Mouse (Mus musculus) forelimb bud, embryonic 11.5 days (tissue): ENCODE data around the gene Trappc6a.

Experiments
- DNase-seq: peaks from one replicate; pipeline ENCODE4 v3.0.0-alpha.2; 2012; ENCODE audit warnings: low read depth, low spot score

Gene Trappc6a

GRCm38 (mm10) chr7:19561431-19561764, 53.2 kb downstream of the Trappc6a start:
- DNase-seq, result no peak

DNA sequence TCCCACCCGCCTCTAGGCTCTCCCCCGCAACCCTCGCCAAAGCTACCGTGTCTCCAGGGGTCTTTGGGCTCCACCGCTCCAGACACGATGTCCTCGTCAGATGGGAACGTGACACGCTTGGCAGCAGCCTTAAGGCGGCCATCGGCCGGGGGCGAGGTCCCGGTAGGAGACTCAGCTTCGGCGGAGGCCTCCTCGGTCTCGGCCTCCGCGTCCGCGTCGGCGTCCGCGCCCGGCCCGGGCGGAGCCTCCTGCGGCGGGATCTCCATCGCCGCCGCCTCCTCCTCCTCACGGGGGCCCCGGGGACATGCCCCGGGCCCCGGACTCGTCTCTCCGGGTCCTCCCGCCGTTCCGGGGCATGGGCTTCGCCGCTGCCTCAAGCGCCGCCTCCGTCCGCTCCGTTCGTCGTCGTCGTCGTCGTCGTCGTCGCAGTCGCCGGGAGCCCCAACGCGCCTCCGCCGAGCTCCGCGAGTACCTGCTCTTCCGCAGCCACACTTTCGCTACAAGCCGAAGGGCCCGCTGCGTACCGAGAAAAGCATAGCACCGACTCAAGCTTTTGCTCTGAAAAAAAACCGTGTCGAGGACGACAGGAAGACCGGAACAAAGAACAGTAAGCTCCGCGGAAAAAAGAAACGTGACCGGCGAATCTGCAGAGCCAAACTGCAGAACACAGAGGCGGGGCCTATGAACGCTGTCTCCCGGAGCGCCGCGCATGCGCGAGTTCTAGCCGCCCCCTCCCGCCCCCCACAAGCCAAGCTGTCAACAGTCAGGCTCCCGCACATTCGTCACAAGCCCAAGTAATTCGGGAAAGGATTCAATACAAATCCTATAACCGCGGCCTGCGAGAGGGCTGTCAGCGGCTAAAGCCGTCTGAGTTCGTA, 53.8 kb downstream of the Trappc6a start:
- DNase-seq, result peak; percentile 95

DNA sequence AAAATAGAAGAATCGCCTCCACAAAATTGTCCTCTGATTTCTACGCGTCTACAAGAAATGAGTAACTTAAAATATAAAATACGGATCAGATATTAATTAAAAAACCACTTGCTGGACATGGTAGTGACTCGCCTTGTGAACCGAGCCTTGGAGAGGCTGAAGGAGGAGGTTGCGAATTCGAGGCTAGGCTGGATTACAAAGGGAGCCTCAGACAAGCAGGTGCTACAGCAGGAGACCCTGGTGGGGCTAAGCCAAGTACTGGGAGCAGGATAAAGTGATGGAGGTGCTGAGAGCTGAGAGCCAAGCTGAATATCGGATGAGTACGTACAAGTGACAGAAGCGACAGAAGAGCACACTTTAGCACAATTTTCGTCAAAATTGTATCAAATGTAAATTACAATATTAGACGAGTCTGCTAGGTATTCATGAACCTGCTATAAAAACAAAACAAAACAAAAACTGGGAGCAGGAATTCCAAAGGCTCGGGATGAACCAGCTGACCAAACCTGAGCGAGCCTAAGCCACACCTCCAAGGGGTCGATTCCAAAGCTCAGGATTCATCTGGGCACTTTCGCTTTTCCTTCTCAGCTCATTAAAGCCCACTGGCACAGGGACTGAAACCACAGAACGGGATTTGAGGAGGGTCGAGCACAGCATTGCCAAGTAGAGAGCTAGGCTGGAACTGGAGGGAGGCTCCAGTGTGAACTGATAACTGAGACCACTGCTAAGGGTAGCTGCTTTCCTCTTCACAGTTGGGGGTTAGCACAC, 54.6 kb downstream of the Trappc6a start, which contains the start of gene Ppp1r37:
Gene Ppp1r37, minus strand, starts transcription at position 434 of the 768 bp plus-strand sequence.
- no peak for DNase-seq

DNA sequence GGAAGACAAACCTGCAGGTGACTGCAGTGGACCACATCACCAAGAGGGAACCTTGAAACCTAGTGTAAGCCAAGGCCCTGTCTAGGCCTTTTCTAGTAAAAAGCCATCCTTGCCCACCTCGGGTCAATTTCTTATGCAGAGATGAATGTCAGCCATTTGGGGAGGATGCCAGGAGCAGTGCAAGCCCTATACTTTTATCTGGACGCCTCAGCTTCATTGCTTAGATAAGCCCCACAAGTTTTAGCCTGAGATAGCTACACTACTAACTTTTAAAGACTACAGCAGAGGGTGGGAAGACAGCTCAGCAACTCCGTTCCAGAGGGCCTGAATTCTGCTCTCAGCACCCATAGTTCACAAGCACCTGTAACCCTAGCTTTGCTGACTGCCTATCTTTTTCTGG, 55.7 kb downstream of the Trappc6a start:
- no peak for DNase-seq

GRCm38 (mm10) chr7:19564455-19564854, 56.3 kb downstream of the Trappc6a start:
- DNase-seq, result no peak
